Mouse (Mus musculus) olfactory bulb, adult 2 months (tissue): ENCODE data around the gene Dennd1a.

Experiments used
- CTCF ChIP-seq: fragments of 200-500 bp; IDR thresholded peaks from 2 replicates; pipeline ENCODE4 v1.5.1; 2012; ENCODE audit warnings: low read depth, mild to moderate bottlenecking, low read length, moderate library complexity; ENCODE audit not compliant: insufficient read depth
- POLR2A ChIP-seq: fragments of 200-500 bp; IDR thresholded peaks from 2 replicates; pipeline ENCODE4 v1.6.1; 2012; ENCODE audit warnings: mild to moderate bottlenecking, low read depth, low read length, moderate library complexity; ENCODE audit not compliant: insufficient read depth

GRCm38 (mm10) chr2:37784473-37784872 is 502.7 kb downstream of the Dennd1a start:
- TF ChIP-seq POLR2A (no peak), CTCF (no peak)
